Mouse (Mus musculus) small intestine, adult 2 months (tissue): Measurements from ENCODE around the gene Stpg2.

Experiments
- CTCF ChIP-seq: fragments of 200-500 bp; IDR thresholded peaks from 2 replicates; pipeline ENCODE4 v1.5.1; 2012; ENCODE audit warnings: low read depth, mild to moderate bottlenecking, control low read depth, inconsistent platforms, low read length, moderate library complexity, mixed read lengths; ENCODE audit not compliant: insufficient replicate concordance, insufficient read length; ENCODE audit errors: extremely low read depth
- POLR2A ChIP-seq: fragments of 200-500 bp; IDR thresholded peaks from 2 replicates; pipeline ENCODE4 v1.6.1; 2012; ENCODE audit warnings: low read depth, mild to moderate bottlenecking, control low read depth, inconsistent platforms, low read length, moderate library complexity

- no peak for TF ChIP-seq CTCF
- TF ChIP-seq POLR2A, result no peak
Measured at GRCm38 (mm10) chr3:139176936-139177335, 28.6 kb upstream of the Stpg2 start.
